Mouse (Mus musculus) midbrain, embryonic 14.5 days (tissue): ENCODE measurements around the gene Lrrc75b. TPM values are rescaled to one million over a fixed set of nuclear protein-coding genes. Genes with fewer than 3 reads are reported as not detected.

Experiments
- polyA plus RNA-seq: library from polyadenylated mRNA; unstranded; fragments of >200 nt; fragmentation: Nextera tagmentation; extraction: Ambion mirVana; gene quantifications from 2 replicates; pipeline ENCODE4 v1.2.1, GENCODE M21; 2014

The Lrrc75b gene
- polyA plus RNA-seq, 1 experiment from 2014 or later: 32.9 TPM

Other genes with a start within 250 kb of the Lrrc75b start
- gene Adora2a, start 243.5 kb downstream of the Lrrc75b start, polyA plus RNA-seq: 3.7 and 5.1 TPM in 2 replicates
- gene Upb1, start 159.2 kb downstream of the Lrrc75b start, polyA plus RNA-seq: 0.11 TPM in 1 of 2 replicates, not detected in the other
- gene Snrpd3, start 42.8 kb downstream of the Lrrc75b start, polyA plus RNA-seq: 126 and 140 TPM in 2 replicates
- 22.4 and 31.5 TPM in 2 replicates for gene Gucd1, start 42.4 kb downstream of the Lrrc75b start, polyA plus RNA-seq
- gene Ggt1, start 1.3 kb upstream of the Lrrc75b start, polyA plus RNA-seq: 2.3 and 2.6 TPM in 2 replicates
- 0.97 and 1.9 TPM in 2 replicates for gene Ggt5, start 29.0 kb upstream of the Lrrc75b start, polyA plus RNA-seq
- 2.3 and 2.5 TPM in 2 replicates for gene Susd2, start 83.7 kb upstream of the Lrrc75b start, polyA plus RNA-seq
- gene Cabin1, start 204.0 kb upstream of the Lrrc75b start, polyA plus RNA-seq: 47.2 and 54.5 TPM in 2 replicates
- gene Ddt, start 213.1 kb upstream of the Lrrc75b start, polyA plus RNA-seq: 75.9 and 94.5 TPM in 2 replicates
- not detected in 2 replicates for gene Gm20441, start 220.6 kb upstream of the Lrrc75b start, polyA plus RNA-seq
- 0.23 and 1.1 TPM in 2 replicates for gene Gstt3, start 221.1 kb upstream of the Lrrc75b start, polyA plus RNA-seq
- 9.8 and 12.4 TPM in 2 replicates for gene Gstt1, start 238.3 kb upstream of the Lrrc75b start, polyA plus RNA-seq